In the genomic region with DNA sequence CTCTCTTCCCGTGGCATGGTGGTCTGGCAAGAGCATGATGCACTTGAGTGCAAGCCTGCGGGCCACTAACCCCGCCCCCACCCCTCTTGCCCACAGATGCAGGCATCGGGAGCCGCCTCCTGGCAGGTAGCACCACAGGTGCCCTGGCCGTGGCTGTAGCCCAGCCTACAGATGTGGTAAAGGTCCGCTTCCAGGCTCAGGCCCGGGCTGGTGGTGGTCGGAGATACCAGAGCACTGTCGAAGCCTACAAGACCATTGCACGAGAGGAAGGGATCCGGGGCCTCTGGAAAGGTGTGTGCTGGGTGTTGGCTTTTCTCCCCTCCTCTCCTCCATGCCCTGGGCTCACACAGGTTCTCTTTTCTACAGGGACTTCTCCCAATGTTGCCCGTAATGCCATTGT, we compare ENCODE assay signal across 22 mouse cellular contexts. TPM values are rescaled to one million over a fixed set of nuclear protein-coding genes. Genes with fewer than 3 reads are reported as not detected.
DNase-seq lines count a peak whose midpoint lies in the region; ATAC-seq and TF ChIP-seq lines count a peak whose summit lies in the region.
"Had no signal": no experiment of that assay in that cellular context is flagged by ENCODE, and none has a peak within 500 bp of the region (broad histone marks: within the 10 kb centered on the region; RNA-seq: fewer than 3 reads in every experiment).

No protein-coding gene starts in this region.

- DNase-seq in liver, embryonic 14.5 days (ENCODE audit: low read depth in 3 of 3, low spot score in 3 of 3), result no peak
- no peak for DNase-seq in liver, postnatal 0 days
- peak; percentile 26 for DNase-seq in induced T-regulatory cell, adult 2 months (ENCODE audit: low read depth)
- DNase-seq in kidney, adult 9 months, result no peak
- DNase-seq in gastrocnemius, postnatal 25 days, result no peak
- DNase-seq: adrenal gland, postnatal 14 days; cerebellum, adult 11-12 months; cerebellum, adult 9-10 months; cerebellum, postnatal 36 days had no signal

- peak overlapping the region; percentile 91; the same call in 1 of the 2 replicates for H3K4me2 ChIP-seq in liver, embryonic 14.5 days (ENCODE audit: low read depth)
- H3K4me2 ChIP-seq in liver, postnatal 0 days (ENCODE audit: low read depth, low read length), result no peak overlapping the region
- H3K4me2 ChIP-seq: embryonic facial prominence, embryonic 13.5 days; forebrain, embryonic 15.5 days; heart, embryonic 12.5 days; hindbrain, embryonic 15.5 days had no signal

- no peak overlapping the region for H3K9ac ChIP-seq in liver, embryonic 14.5 days (replicated peaks)
- no peak overlapping the region for H3K9ac ChIP-seq in liver, postnatal 0 days (replicated peaks)
- H3K9ac ChIP-seq: embryonic facial prominence, embryonic 13.5 days; forebrain, embryonic 15.5 days; heart, embryonic 12.5 days; hindbrain, embryonic 15.5 days had no signal

- no peak for ATAC-seq in erythroblast, adult 5-6 weeks (replicated peaks; ENCODE audit: low FRiP score, poor library complexity, severe bottlenecking)
- no peak for ATAC-seq in liver, embryonic 14.5 days (ENCODE audit: insufficient read depth)
- no peak for ATAC-seq in liver, postnatal 0 days
- ATAC-seq: activated CD4-positive, CD25-positive, alpha-beta regulatory T cell, adult 4 months; forebrain, embryonic 15.5 days; Patski had no signal

- H3K4me3 ChIP-seq in erythroblast, embryonic 14.5 days (replicated peaks), result peak overlapping the region; percentile 68
- H3K4me3 ChIP-seq in liver, embryonic 14.5 days (ENCODE audit: insufficient read depth in 1 of 2, low read depth in 2 of 2, low read length in 2 of 2), result peak overlapping the region in 1 of 2 experiments; percentile 5; a peak in 1 of 4 replicates
- H3K4me3 ChIP-seq in liver, postnatal 0 days (ENCODE audit: low read depth, low read length), result no peak overlapping the region
- H3K4me3 ChIP-seq: embryonic facial prominence, embryonic 13.5 days; forebrain, embryonic 10.5 days; forebrain, embryonic 15.5 days; heart, embryonic 12.5 days; hindbrain, embryonic 10.5 days; hindbrain, embryonic 15.5 days had no signal

- 91% methylated on average over 13 of the region's 13 CpGs for WGBS in liver, embryonic 14.5 days (ENCODE audit: insufficient replicate concordance)
- WGBS in liver, postnatal 0 days (ENCODE audit: insufficient replicate concordance), result 94% methylated on average over 13 of the region's 13 CpGs

- H3K36me3 ChIP-seq in erythroblast, embryonic 14.5 days (ENCODE audit: control insufficient read depth), result peaks cover 81% of the 10 kb centered on the region
- H3K36me3 ChIP-seq in liver, embryonic 14.5 days (replicated peaks; ENCODE audit: control insufficient read depth, insufficient read depth, low read depth), result peaks cover 66% of the 10 kb centered on the region
- H3K36me3 ChIP-seq in liver, postnatal 0 days (replicated peaks; ENCODE audit: insufficient read depth, low read length), result peaks cover 64% of the 10 kb centered on the region
- H3K36me3 ChIP-seq: forebrain, embryonic 15.5 days; hindbrain, embryonic 15.5 days had no signal

- no peaks in the 10 kb centered on the region for H3K9me3 ChIP-seq in erythroblast, embryonic 14.5 days (ENCODE audit: control insufficient read depth, low read length)
- no peaks in the 10 kb centered on the region for H3K9me3 ChIP-seq in liver, embryonic 14.5 days (ENCODE audit: control insufficient read depth, low read length)
- no peaks in the 10 kb centered on the region for H3K9me3 ChIP-seq in liver, postnatal 0 days (ENCODE audit: low read length)
- H3K9me3 ChIP-seq: embryonic facial prominence, embryonic 13.5 days; forebrain, embryonic 10.5 days; forebrain, embryonic 15.5 days; heart, embryonic 12.5 days; hindbrain, embryonic 10.5 days; hindbrain, embryonic 15.5 days had no signal

- peaks cover 82% of the 10 kb centered on the region for H3K4me1 ChIP-seq in erythroblast, embryonic 14.5 days (ENCODE audit: control insufficient read depth)
- H3K4me1 ChIP-seq in liver, embryonic 14.5 days (replicated peaks; ENCODE audit: control insufficient read depth in 2 of 2, insufficient read depth in 2 of 2, low read length in 1 of 2), result peaks cover 15 to 38% of the 10 kb centered on the region in 2 experiments
- H3K4me1 ChIP-seq in liver, postnatal 0 days (ENCODE audit: insufficient read depth), result peaks cover 41% of the 10 kb centered on the region

- H3K27ac ChIP-seq in liver, embryonic 14.5 days, result no peak overlapping the region
- no peak overlapping the region for H3K27ac ChIP-seq in liver, postnatal 0 days (ENCODE audit: low read depth)
- H3K27ac ChIP-seq: embryonic facial prominence, embryonic 13.5 days; forebrain, embryonic 10.5 days; forebrain, embryonic 15.5 days; hindbrain, embryonic 10.5 days; hindbrain, embryonic 15.5 days had no signal

- TF ChIP-seq EP300 in liver, embryonic 14.5 days (IDR thresholded peaks at IDR 0.05; ENCODE audit: low read depth), result no peak
- TF ChIP-seq EP300 in liver, postnatal 0 days (IDR thresholded peaks at IDR 0.05; ENCODE audit: low read depth), result no peak

- H3K27me3 ChIP-seq in erythroblast, embryonic 14.5 days (ENCODE audit: control insufficient read depth), result no peaks in the 10 kb centered on the region; the same call in 1 of the 2 replicates
- no peaks in the 10 kb centered on the region for H3K27me3 ChIP-seq in liver, embryonic 14.5 days (ENCODE audit: control insufficient read depth, insufficient read depth, low read length)
- H3K27me3 ChIP-seq in liver, postnatal 0 days (ENCODE audit: insufficient read depth, low read length), result no peaks in the 10 kb centered on the region
- H3K27me3 ChIP-seq: embryonic facial prominence, embryonic 13.5 days; heart, embryonic 12.5 days; hindbrain, embryonic 15.5 days; Patski had no signal

- no peak for TF ChIP-seq CTCF in liver, embryonic 14.5 days (IDR thresholded peaks at IDR 0.05; ENCODE audit: low read depth)
- TF ChIP-seq CTCF in liver, postnatal 0 days (IDR thresholded peaks at IDR 0.05; ENCODE audit: low read depth), result no peak

RNA-seq across cellular contexts. Expression of a gene that starts 4.8 kb away (rescaled TPM):
- 595 and 629 TPM in 2 replicates for polyA plus RNA-seq in erythroblast, embryonic 14.5 days (2012)
- total RNA-seq in erythroblast, adult 5-6 weeks (2015; ENCODE audit: low replicate concordance), result 1,034 and 1,242 TPM in 2 replicates
- total RNA-seq in erythroblast, adult 5-6 weeks (2017; ENCODE audit: low replicate concordance), result 1,143 and 1,228 TPM in 2 replicates
- 329 and 337 TPM in 2 replicates for polyA plus RNA-seq in liver, embryonic 14.5 days (2012; rRNA removed)
- polyA plus RNA-seq in liver, embryonic 14.5 days (2014; fragmentation: Nextera tagmentation; extraction: Ambion mirVana), result 556 and 628 TPM in 2 replicates
- 530 and 545 TPM in 2 replicates for polyA plus RNA-seq in liver, postnatal 0 days (2015; fragmentation: Nextera tagmentation; extraction: Ambion mirVana)
- total RNA-seq in gastrocnemius, postnatal 25 days (2021), result 10 to 100 TPM; 31.0 to 52.5 TPM

RNA-seq across cellular contexts. Expression of a gene that starts 16.8 kb away (rescaled TPM):
- not detected in 2 replicates for polyA plus RNA-seq in erythroblast, embryonic 14.5 days (2012)
- 1.5 TPM in 1 of 2 replicates, not detected in the other for total RNA-seq in erythroblast, adult 5-6 weeks (2015; ENCODE audit: low replicate concordance)
- 2.6 and 9.2 TPM in 2 replicates for total RNA-seq in erythroblast, adult 5-6 weeks (2017; ENCODE audit: low replicate concordance)
- polyA plus RNA-seq in liver, embryonic 14.5 days (2012; rRNA removed), result 0.58 and 0.64 TPM in 2 replicates
- 2.0 and 2.3 TPM in 2 replicates for polyA plus RNA-seq in liver, embryonic 14.5 days (2014; fragmentation: Nextera tagmentation; extraction: Ambion mirVana)
- 1.0 and 1.8 TPM in 2 replicates for polyA plus RNA-seq in liver, postnatal 0 days (2015; fragmentation: Nextera tagmentation; extraction: Ambion mirVana)
- not detected for total RNA-seq in gastrocnemius, postnatal 25 days (2021)
- total RNA-seq: heart, postnatal 25 days had no signal

RNA-seq across cellular contexts. Expression of a gene that starts 25.2 kb away (rescaled TPM):
- 0.02 TPM in 1 of 2 replicates, not detected in the other for polyA plus RNA-seq in erythroblast, embryonic 14.5 days (2012)
- total RNA-seq in erythroblast, adult 5-6 weeks (2015; ENCODE audit: low replicate concordance), result 0.42 TPM in 1 of 2 replicates, not detected in the other
- 0.56 TPM in 1 of 2 replicates, not detected in the other for total RNA-seq in erythroblast, adult 5-6 weeks (2017; ENCODE audit: low replicate concordance)
- polyA plus RNA-seq in liver, embryonic 14.5 days (2012; rRNA removed), result 0.02 TPM in 1 of 2 replicates, not detected in the other
- not detected in 2 replicates for polyA plus RNA-seq in liver, embryonic 14.5 days (2014; fragmentation: Nextera tagmentation; extraction: Ambion mirVana)
- polyA plus RNA-seq in liver, postnatal 0 days (2015; fragmentation: Nextera tagmentation; extraction: Ambion mirVana), result 0.08 and 0.21 TPM in 2 replicates
- total RNA-seq in gastrocnemius, postnatal 25 days (2021), result 100 to 1,000 TPM; 105 to 189 TPM
- polyA plus RNA-seq: activated CD4-positive, CD25-positive, alpha-beta regulatory T cell, adult 4 months; C2C12; embryonic facial prominence, embryonic 13.5 days; forebrain, embryonic 10.5 days; forebrain, embryonic 15.5 days; hindbrain, embryonic 15.5 days; intestine, embryonic 14.5 days had no signal

RNA-seq across cellular contexts. Expression of a gene that starts 38.9 kb away (rescaled TPM):
- 0.60 and 0.96 TPM in 2 replicates for polyA plus RNA-seq in erythroblast, embryonic 14.5 days (2012)
- total RNA-seq in erythroblast, adult 5-6 weeks (2015; ENCODE audit: low replicate concordance), result 1.7 and 4.0 TPM in 2 replicates
- total RNA-seq in erythroblast, adult 5-6 weeks (2017; ENCODE audit: low replicate concordance), result 6.7 and 9.8 TPM in 2 replicates
- polyA plus RNA-seq in liver, embryonic 14.5 days (2012; rRNA removed), result 6.0 and 9.4 TPM in 2 replicates
- polyA plus RNA-seq in liver, embryonic 14.5 days (2014; fragmentation: Nextera tagmentation; extraction: Ambion mirVana), result 13.9 and 14.7 TPM in 2 replicates
- 11.9 and 12.4 TPM in 2 replicates for polyA plus RNA-seq in liver, postnatal 0 days (2015; fragmentation: Nextera tagmentation; extraction: Ambion mirVana)
- 10 to 100 TPM in 1 of 2 experiments, 1 to 10 TPM in 1; 8.1 to 13.0 TPM for total RNA-seq in gastrocnemius, postnatal 25 days (2021)
